Mouse (Mus musculus) myocyte (in vitro differentiated cells): Measurements from ENCODE around the gene Arhgap10.

Source experiments
- E2F4 ChIP-seq: IDR thresholded peaks from one replicate; pipeline ENCODE4 v1.6.1; 2011; ENCODE audit warnings: mild to moderate bottlenecking, control low read depth, moderate library complexity; ENCODE audit not compliant: insufficient read depth
- MAX ChIP-seq: IDR thresholded peaks from one replicate; pipeline ENCODE4 v1.6.1; 2011; ENCODE audit warnings: low read depth, mild to moderate bottlenecking, control low read depth
- MYOD1 ChIP-seq, 3 experiments: IDR thresholded peaks; one replicate each; pipeline ENCODE4 v1.6.1; 2011; ENCODE audit warnings: control low read depth in 2 of 3, low read depth in 2 of 3, mild to moderate bottlenecking in 2 of 3, moderate library complexity in 1 of 3; ENCODE audit not compliant: insufficient read length in 2 of 3, control insufficient read depth in 1 of 3
- MYOG ChIP-seq, 3 experiments: IDR thresholded peaks; one replicate each; pipeline ENCODE4 v1.6.1; 2011; ENCODE audit warnings: control low read depth in 2 of 3, low read depth in 2 of 3, mild to moderate bottlenecking in 2 of 3; ENCODE audit not compliant: insufficient read length in 2 of 3, control insufficient read depth in 1 of 3, insufficient read depth in 1 of 3
- POLR2A ChIP-seq: IDR thresholded peaks from one replicate; pipeline ENCODE4 v1.6.1; 2011; ENCODE audit warnings: low read depth, mild to moderate bottlenecking, control low read depth, moderate library complexity; ENCODE audit not compliant: insufficient read length
- POLR2AphosphoS2 ChIP-seq: IDR thresholded peaks from one replicate; pipeline ENCODE4 v1.6.1; 2011; ENCODE audit warnings: low read depth, control low read depth; ENCODE audit not compliant: insufficient read length
- USF1 ChIP-seq: IDR thresholded peaks from one replicate; pipeline ENCODE4 v1.6.1; 2011; ENCODE audit warnings: low read depth, mild to moderate bottlenecking, control low read depth, moderate library complexity

DNA sequence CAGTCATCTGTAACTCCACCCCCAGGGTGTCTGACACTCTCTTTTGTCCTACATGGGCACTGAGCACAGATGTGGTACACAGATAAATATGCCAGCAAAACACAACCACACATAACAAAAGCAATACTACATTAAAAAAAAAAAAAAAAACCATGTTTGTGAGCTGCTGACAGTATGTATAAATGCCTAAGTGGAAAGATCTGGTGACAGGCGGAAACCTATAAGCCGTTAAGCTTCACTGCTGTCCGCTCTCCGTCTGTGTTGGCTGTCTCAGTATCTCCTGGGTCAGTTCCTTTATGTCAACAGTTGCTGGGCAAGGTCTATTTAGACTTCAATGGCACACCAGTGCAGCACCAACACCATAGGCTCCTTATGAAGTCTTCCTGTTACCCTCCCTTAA, 188.0 kb downstream of the Arhgap10 start:
- TF ChIP-seq POLR2A = no peak
- TF ChIP-seq MYOD1 (IDR thresholded peaks at IDR 0.05; ENCODE audit: control insufficient read depth in 1 of 3, insufficient read length in 2 of 3, low read depth in 2 of 3) = no peak
- no peak for TF ChIP-seq E2F4
- TF ChIP-seq MAX = no peak
- no peak for TF ChIP-seq MYOG (IDR thresholded peaks at IDR 0.05; ENCODE audit: control insufficient read depth in 1 of 3, insufficient read depth in 1 of 3, insufficient read length in 2 of 3, low read depth in 2 of 3)
- TF ChIP-seq POLR2AphosphoS2 = no peak
- no peak for TF ChIP-seq USF1
